Mouse (Mus musculus) MEL-GATA-1-ER (cell line): ENCODE results near the gene Acot4.
"Not testable (repeated sequence)": the region's sequence is repeated elsewhere in the genome, so short reads cannot be mapped to it uniquely, and the experiment has no call there.

Experiments
- DNase-seq: peaks from one replicate; pipeline ENCODE4 v3.0.0-alpha.2; 2012; ENCODE audit warnings: low read depth; ENCODE audit errors: extremely low read depth

Gene Acot4

GRCm38 (mm10) chr12:84071696-84072095, 33.5 kb downstream of the Acot4 start:
- no peak for DNase-seq

- no peak for DNase-seq
Measured at GRCm38 (mm10) chr12:84077371-84077990, 39.3 kb downstream of the Acot4 start.

- no peak for DNase-seq
Measured at GRCm38 (mm10) chr12:84083842-84084241, 45.7 kb downstream of the Acot4 start.

- no peak for DNase-seq
Measured at GRCm38 (mm10) chr12:84084581-84084980, 46.4 kb downstream of the Acot4 start.

- not testable (repeated sequence) for DNase-seq
Measured at GRCm38 (mm10) chr12:84094666-84095065, 56.5 kb downstream of the Acot4 start.
